Mouse (Mus musculus) CD8-positive naive resting alpha-beta T cell, adult 2 months (primary cell): ENCODE data around the gene Thoc7.
"Not testable (repeated sequence)": the region's sequence is repeated elsewhere in the genome, so short reads cannot be mapped to it uniquely, and the experiment has no call there.

Source experiments
- DNase-seq, 2 experiments: peaks; one replicate each; pipeline ENCODE4 v3.0.0; 2022; ENCODE audit warnings: low read depth in 2 of 2, low spot score in 2 of 2

Gene Thoc7

DNA sequence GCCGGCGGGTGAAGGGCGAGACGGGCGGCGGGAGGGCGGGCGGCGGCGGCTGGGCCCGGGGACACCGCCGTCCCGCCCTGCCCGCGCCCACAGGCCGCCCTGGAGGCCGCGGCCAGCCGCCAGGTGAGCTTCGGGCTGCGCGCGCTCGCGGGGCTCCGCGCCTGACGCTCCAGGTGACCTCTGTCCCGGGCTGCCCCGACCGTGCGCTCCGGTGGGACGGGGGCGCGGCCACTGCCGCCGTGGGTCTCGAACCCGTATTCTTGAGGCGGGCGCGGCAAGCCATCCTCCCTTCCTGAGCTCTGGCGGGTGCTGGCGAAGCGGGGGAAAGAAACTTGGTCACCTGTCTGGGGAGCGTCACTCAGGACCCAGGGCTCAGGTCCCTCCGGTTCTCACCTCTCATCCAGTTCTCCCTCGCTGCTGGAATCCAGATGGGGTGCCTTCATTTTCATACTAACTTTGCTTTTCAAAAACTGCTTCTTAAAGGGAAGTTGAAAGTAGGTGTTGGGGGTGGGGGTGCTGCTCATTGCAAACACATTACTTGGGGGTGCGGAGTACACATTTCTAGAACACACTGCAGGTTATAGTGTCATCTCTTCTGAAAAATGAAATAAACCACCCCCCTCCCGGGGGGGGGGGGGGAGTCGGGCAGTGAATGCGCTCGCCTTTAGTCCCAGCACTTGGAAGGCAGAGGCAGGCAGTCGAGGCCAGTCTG lies at the start of gene Thoc7, which contains the start of gene Atxn7:
Gene Thoc7, minus strand, starts transcription at position 452 of the 712 bp plus-strand sequence.
Gene Atxn7, plus strand, starts transcription at position 40 of the 712 bp plus-strand sequence.
- peak; percentile 26 to 38 for DNase-seq

DNA sequence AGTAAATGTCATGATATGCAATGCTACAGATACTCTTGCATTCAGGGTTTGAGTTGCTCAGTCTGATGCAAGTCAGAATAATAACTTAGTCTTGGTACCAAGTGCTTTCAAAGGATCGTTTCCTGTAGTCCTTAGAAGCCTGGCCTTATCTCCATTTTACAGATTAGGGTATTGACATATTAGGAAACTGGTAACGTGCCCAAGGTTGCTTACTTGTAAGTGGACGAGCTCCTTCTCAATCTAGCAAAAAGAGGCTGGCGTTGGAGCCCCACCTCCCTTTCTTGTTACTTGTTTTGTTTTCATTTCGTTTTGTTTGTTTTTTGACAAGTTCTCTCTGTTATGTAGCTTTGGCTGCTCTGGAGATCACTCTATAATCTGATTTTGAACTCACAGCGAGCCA lies 48.1 kb upstream of the Thoc7 start:
- no peak for DNase-seq

DNA sequence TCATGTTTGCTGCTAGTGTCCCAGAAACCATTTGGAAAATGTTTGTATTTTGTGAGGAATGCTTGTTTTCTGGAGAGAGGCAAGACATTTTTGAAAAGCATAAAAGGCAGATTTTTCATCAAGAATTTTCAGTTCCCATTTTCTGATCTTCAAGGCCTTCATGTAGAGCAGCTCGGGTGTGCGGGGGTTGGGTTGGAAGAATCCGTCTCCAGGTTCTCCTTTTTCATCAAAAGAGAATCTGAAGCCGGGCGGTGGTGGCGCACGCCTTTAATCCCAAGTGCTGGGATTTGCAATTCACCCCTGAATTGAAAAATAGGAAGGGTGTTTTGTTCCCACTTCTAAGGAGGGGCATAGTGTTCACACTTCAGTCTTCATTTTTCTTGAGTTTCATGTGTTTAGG lies 41.1 kb upstream of the Thoc7 start:
- no peak for DNase-seq

DNA sequence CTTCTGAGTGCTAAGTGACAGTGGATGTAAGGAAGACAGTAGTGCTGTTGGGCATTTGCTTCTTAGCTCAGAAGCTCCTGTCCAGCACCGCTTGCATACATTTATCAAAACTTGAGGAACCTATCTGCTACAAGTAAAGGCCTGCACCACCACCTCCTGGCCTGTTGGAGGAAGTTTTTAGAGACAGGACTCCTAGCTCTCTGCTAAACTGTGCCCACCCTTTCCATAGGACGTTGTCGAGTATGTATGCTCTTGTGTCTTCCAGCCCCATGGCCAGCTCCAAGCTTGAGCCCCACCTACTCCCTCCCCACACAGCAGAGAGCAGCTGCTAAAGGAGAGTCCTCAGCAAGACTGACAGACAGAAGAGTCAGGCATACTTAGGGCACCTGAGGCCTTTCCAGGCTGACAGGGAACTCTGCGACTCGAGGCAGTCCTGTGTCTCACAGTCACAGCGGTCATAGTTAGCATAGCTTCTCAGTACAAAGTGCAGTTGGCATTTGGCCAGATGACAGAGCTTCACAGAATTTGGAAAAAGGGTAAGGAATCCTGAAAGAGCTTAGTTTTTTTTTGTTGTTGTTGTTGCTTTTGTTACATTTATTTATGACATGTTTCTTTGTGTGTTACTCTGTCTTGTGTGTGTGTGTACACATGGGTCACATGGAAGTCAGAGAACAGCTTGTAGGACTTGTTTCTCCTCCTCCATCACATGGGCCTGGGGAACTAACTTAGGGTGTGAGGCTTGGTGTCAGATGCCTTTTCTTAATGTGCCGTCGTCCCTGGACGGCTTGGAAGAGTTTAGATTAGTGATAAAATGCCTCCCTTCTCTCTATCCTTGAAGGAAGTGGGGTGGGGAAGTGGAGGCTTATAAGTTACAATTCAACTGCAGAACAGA lies 33.8 kb upstream of the Thoc7 start:
- DNase-seq, result no peak

DNA sequence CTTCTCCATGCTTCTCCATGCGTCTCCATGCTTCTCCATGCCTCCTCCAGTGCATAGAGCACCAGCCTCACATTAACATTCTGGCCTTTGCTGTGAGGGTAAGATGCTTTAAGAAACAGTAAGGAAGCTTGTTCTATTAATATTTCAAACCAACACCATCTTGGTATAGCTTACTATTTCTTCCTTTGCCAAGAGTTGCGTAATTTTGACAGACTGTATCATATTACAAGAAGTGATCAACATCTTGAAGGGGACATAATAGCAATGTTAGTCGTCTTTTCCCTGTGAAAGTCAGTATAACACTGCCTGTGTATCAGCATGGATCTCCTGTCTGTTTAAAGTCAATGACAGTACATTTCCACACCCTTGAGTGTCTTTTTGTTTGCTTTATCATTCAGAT lies 29.1 kb upstream of the Thoc7 start:
- no peak for DNase-seq

DNA sequence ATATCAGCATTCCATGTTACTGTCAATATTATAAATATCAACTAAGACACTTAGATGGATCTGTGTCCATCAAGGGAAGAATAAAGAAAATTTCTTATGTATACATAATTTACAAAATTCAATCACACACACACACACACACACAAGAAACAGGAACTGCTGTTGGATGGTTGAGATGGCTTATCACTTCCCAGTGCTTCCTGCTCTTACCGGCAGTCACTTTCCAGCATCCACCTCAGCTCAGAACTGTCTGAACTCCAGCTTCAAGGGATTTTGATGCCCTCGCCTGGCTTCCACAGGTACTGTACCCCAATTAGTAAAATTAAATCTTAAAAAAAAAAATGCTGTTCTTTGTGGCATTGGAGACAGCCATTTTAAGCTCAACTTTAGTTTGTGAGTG lies 26.7 kb upstream of the Thoc7 start:
- DNase-seq, result no peak

DNA sequence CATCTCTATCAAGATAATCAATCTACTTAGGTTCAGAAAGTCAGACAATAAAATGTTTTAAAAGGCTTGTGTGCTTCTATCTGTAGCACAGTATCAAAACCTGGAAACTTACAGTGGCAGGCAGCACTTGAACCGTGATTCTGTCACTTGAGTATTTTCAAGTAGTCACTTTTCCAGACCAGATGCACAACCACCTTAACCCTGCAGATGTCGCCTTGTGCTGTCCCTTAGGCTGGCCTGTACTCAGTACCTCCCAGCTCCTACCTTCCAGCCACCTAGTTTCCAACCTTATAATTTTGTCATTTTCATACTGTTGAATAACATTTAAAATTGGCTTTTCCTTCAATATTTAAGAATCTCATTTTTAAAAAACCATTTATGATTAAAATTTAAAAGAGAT lies 20.5 kb upstream of the Thoc7 start:
- no peak for DNase-seq

DNA sequence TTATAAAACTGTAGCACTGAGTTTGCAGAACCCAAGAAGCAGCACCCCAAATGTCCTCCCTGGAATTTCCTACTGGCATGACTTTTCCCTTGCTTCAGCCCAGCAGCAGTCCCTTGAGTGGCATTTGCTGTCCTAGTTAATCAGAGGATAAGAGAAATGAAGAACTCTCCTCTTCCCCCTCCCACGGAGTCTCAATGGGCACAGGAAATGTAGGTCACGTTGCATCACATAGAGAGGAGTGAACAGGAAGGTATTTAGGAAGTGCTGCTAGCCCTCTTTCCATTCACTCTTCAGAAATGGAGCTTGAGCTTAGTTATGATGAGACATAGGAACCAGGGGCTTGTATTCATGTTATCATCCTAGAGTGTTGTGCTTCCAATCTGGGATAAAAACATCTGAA lies 19.6 kb upstream of the Thoc7 start:
- no peak for DNase-seq

DNA sequence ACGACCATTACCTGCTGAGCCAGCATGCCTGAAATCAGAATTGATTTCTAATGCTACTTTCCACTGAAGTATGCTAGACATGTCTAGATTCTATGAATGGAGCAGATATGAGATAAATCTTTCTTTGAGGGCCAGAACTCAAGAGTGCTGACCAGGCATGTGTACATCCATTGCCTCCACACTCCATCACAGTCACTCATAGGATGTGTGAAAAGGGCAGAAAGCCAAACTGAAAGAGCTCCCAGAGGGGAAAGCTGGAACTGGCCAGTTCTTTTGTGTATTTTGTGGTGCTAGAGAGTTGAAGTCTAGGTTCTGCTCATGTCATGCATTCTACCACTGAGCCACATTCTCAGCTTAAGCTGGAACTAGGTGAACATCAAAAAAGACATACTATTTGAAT lies 15.8 kb upstream of the Thoc7 start:
- DNase-seq, result no peak

DNA sequence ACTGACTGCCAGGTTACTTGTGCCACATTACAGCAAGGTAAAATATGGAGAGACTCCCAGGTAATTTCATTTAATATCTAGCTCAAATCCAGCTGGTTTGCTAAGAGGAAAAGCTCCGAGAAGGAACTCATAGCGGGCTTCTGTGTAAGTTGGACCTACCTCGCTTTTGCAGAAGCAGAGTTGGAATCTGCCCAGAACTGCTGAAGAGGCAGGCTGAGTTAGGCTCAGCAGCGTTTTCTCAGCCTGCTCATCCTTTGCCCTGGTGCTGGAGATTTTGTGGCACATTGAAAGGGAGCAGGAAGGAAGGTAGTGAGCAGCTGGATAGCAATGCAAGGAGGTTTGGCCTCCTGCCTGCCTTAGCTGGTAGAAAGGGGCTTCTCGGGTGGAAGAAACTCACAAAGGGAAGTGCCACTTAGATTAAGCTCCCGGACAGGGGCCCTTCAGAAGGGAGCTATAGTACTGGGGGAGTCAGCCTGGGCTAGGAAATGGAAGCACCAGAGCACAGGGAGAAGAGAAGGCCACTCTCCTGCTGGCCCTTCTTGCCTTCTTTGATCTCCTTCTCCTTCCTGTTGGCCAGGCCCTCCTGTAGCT lies 10.1 kb upstream of the Thoc7 start:
- no peak for DNase-seq

DNA sequence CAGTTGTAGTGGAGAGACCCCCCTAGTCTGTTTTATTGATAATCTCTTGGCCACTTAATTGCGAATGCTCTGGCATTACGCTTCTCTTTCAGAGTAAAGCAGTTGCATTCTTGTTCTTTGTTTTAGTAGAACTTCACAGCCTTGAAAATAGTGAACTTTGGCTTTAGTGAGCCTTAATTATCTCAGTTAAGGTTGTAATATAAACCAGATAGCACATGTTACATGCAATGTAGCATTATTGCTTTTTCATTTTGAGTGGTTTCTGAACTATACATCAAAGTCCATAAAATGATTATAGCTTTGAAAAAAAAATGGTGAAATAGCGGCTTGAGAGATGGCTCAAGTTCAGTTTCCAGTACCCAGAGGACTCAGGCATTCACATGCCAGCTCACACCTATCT lies 8.9 kb upstream of the Thoc7 start:
- no peak for DNase-seq

DNA sequence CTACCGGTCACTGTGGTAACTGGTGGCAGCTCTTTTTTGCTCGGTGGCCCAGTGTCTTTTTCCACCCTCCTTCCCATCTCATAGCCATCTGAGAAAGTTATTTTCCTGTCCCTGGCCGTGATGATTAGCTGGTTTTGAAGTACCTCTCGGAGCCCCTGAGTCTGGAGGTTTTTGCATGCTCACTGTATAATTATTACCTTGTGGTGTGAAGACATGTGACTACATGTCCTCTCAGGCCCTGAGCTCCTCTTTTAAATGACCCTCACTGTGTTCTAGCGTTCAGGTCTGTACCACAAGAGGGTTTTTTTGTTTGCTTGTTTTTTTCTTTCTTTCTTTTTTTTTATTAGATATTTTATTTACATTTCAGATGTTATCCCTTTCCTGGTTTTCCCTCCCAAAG lies 6.8 kb upstream of the Thoc7 start:
- no peak for DNase-seq

DNA sequence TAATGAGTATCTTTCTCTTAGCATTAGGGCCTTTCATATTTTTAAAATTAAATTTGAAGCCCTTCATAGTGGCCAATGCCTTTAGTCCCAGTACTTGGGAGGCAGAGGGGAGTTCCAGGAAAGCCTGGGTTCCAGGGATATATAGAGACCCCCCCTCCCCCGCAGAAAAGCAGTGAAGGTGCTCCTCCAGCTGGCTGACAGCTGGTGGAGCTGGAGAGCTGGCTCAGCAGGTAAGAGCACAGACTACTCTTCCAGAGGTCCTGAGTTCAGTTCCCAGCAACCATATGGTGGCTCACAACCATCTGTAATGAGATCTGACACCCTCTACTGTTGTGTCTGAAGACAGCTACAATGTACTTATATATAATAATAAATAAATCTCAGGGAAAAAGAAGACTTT lies 6.0 kb upstream of the Thoc7 start:
- no peak for DNase-seq

DNA sequence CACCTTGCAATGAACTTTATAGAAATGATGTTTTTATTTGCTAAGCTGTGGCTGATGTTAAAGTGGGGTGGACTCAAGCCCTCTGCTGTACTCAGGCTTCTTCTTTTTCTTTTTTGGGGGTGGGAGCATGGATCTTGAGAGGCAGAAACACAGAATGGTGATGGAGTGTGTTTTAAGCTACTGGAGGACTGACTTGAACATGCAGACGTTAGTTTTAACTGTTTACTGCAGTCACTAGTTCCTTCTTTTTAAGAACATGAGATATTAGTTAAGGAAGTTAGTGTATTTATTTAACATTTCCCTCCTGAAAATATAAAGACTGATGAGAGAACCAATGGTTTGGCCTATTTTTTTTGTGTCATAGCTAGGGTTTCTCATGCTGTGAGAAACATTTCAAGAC lies 1.9 kb upstream of the Thoc7 start:
- no peak for DNase-seq

DNA sequence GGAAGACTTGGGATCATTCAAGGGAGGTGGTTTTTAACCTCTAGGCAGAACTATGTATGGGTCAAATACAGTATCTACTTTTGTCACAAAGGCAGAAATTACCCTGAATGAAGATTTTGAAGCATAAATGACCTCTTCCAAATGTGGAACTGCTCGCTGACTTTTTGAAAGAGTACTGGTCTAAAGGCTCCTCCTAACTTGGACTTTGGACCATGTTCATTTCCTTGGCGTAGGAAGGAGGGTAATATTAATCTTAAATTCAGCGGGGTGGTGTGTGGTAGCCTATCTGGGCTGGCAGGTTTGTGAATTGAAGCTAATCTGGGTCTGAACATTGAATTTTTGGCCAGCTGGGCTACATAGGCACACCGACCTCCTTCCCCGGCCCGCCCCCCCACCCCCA lies 824 bp upstream of the Thoc7 start:
- DNase-seq, result no peak

DNA sequence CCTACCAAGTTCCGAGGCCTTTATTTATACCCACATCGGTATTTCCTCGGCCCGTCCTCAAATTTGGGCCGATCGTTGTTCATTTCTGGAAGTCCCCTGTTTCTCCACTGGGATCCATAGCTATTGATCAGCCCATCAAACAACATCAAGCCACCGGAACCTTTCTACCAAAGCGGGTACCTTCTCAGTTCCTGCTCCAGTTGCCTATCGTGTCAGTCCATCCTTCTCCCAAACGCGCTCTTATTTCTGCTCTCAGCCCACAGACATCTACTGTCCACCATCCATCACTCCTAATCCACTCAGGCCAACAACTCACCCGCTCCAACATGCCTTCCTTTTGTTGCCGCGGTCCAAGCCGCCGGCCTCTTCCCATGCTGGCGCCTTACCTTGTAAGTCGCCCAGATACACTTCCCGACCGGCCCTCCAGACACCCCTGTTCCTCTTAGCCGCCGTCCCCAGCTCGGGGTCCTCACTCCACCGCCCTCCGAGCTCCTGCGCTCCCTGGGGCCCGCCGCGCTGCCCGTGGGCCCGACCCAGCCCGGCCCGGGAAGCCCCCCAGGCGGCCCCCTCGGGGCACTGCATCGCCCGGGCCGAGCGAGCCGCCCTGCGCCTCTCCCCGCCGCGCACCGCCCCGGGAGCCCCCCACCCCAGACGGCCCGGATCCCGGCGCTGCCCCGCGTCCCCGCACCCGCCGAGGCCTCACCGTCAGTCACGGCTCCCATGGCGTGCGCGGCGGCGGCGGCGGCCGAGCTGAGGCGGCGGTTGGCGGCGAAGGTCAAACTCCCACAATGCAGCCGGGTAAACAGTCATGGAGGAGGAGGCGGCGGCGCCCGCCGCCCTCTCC lies 948 bp downstream of the Thoc7 start:
- DNase-seq, result peak; percentile 40 to 43

DNA sequence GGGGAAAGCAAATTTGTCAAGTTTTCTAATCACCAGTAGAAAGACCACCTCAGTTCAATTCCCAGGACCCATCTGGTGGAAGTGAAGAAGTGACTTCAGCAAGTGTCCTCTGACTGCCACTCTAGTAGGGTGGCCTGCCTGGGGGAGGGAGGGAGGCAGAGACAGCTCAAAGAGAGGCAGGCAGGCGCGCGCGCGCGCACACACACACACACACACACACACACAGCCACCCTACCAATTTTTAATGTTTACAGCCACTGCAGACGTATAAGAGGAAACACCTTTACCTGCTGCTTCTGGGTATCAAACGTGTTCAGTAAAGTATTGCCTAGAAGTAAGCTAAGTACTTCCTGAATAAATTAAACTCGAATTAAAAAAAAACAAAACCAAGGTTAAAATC lies 1.6 kb downstream of the Thoc7 start:
- DNase-seq, result peak; percentile 38 to 45

DNA sequence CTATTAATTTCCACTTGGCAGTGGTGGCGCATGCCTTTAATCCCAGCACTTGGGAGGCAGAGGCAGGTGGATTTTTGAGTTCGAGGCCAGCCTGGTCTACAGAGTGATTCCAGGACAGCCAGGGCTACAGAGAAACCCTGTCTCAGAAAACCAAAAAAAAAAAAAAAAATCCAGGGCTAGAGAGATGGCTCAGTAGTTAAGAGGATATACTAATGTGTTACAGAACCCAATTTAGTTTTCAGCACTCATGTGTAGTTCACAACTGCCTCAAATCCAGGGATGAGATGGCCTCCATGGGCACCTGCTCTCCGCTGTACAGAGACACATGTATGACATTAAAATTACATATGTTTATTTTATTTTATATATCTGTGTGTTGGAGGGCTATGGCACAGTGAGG lies 9.5 kb downstream of the Thoc7 start:
- DNase-seq, result not testable (repeated sequence)

DNA sequence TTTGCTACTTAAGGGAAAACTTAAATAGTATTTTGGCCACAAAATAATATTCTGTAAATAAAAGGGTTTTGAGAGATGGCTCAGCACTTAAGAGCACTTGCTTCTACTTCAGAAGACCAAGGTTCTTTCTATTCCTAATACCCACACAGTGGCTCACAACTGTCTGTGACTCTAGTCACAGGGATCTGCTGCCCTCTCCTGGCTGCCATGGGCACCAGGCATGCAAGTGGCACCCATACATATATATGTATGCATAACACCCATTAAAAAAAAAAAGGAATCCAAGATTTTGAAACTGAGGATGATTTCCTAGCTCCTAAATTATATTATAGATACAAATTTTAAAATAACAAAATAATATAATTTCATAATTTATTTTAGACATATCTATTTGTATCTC lies 11.3 kb downstream of the Thoc7 start:
- DNase-seq, result peak in 1 of 2 experiments; percentile 38

DNA sequence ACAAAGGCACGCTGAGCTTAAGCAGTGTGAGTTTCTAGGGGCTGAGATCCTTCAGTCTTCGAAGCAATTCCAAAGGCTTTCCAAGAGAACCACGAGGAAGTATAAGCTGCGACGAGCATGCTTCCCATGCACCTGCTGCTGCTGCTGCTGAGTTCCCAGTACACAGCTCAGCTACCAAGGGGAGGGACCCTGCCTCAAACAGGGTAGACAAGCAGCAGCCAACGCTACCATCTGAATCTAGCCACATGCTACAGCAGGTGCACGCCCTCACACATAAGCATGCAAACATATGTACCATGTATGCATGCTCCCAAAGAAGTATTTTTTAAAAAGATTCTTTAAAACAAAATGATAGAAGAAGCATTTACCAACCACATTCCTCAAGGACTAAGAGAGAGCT lies 13.3 kb downstream of the Thoc7 start:
- DNase-seq, result no peak

DNA sequence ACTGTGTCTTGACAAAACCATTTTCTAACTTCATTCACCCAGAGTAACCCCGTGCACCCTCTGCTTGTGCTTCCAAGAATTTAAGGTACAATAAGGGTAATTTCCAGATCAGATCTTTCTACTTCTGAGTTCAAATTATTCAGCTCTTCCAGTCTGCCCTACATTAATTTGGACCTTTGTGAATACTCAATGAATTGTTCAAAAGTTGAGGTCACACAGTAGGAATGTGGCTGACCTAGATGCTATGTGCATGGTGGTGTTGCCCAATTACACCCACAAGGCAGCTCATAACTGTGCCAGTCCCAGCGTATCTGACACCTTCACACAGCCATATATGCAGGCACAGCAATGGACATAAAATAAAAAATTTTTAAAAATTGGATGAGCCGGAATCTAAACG lies 17.0 kb downstream of the Thoc7 start:
- DNase-seq, result no peak
